Mouse (Mus musculus) G1E (cell line): ENCODE measurements at regions not wholly inside any gene's neighbourhood (a gene's known extent, or its start where the extent isn't known, plus 50 kb on each side); places are given as distances from the start of the nearest gene placed in this dataset.

Experiments
- ATAC-seq: 2 replicates; pipeline ENCODE4 v1.8.0; 2016; ENCODE audit warnings: mild to moderate bottlenecking; ENCODE audit not compliant: insufficient number of reproducible peaks, poor library complexity, low FRiP score, severe bottlenecking; ENCODE audit errors: extremely low read depth
- DNase-seq: peaks from one replicate; pipeline ENCODE4 v3.0.0; 2012; ENCODE audit warnings: low spot score
- H3K27me3 ChIP-seq: 2 replicates; pipeline ENCODE4 v1.6.1; 2012; ENCODE audit warnings: mild to moderate bottlenecking, low read length, inconsistent platforms; ENCODE audit not compliant: insufficient read depth
- H3K36me3 ChIP-seq: replicated peaks from 2 replicates; pipeline ENCODE3; 2012; ENCODE audit warnings: mild to moderate bottlenecking, inconsistent platforms
- H3K4me1 ChIP-seq: 2 replicates; pipeline ENCODE4 v1.6.1; 2012; ENCODE audit warnings: low read depth, low read length, inconsistent platforms, mixed read lengths; ENCODE audit not compliant: insufficient read depth
- H3K4me3 ChIP-seq: 2 replicates; pipeline ENCODE4 v1.5.1; 2012; ENCODE audit warnings: low read depth, mild to moderate bottlenecking, inconsistent platforms, low read length, moderate library complexity, mixed read lengths
- H3K9me3 ChIP-seq: replicated peaks from 2 replicates; pipeline ENCODE4 v1.6.1; 2012; ENCODE audit warnings: inconsistent platforms
- CTCF ChIP-seq: IDR thresholded peaks from 2 replicates; pipeline ENCODE4 v1.5.1; 2012; ENCODE audit warnings: low read depth, low read length, inconsistent platforms, mixed read lengths
- GATA1 ChIP-seq: IDR thresholded peaks from 2 replicates; pipeline ENCODE4 v1.6.1; 2012; ENCODE audit warnings: borderline replicate concordance, low read length, inconsistent platforms, mixed read lengths
- GATA2 ChIP-seq: IDR thresholded peaks from 2 replicates; pipeline ENCODE4 v1.6.1; 2012; ENCODE audit warnings: low read depth, low read length, inconsistent platforms, borderline replicate concordance
- POLR2AphosphoS5 ChIP-seq: IDR thresholded peaks from 2 replicates; pipeline ENCODE4 v1.6.1; 2012; ENCODE audit warnings: low read depth, low read length, inconsistent platforms; ENCODE audit not compliant: insufficient replicate concordance
- TAL1 ChIP-seq: conservative IDR thresholded peaks from 2 replicates; pipeline ENCODE4 v1.6.1; 2012; ENCODE audit warnings: low read depth, low read length, inconsistent platforms, mixed read lengths

- ATAC-seq = no peak
- Histone ChIP-seq H3K36me3 (no peaks in the 10 kb centered on the region), H3K4me1 (no peaks in the 10 kb centered on the region), H3K4me3 (no peak overlapping the region), H3K27me3 (no peaks in the 10 kb centered on the region), H3K9me3 (peaks cover 5% of the 10 kb centered on the region; the same call in 1 of the 2 replicates)
- no peak for TF ChIP-seq GATA1
- no peak for TF ChIP-seq CTCF
- TF ChIP-seq TAL1 = no peak
- no peak for TF ChIP-seq POLR2AphosphoS5
- no peak for TF ChIP-seq GATA2
- DNase-seq = no peak
Observed at GRCm38 (mm10) chr12:74762284-74762683, 414.8 kb downstream of the Kcnh5 start.

DNA sequence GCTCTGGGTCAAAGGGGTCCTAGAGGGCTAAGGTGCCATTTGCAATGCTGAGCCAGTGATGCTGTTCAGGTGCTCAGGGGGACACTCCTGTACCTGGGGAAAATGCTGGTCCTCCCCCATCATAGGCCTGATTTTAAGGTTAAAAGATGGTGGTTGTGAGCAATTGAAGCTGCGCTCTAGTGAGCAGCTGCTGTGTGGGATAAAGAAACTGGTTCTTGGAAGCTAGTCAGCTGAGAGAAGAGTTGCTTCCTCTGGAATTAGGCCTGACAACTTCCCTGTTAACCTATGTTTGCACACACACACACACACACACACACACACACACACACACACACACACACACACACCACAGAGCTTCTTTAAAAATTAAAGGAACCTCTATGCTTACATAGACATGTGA, 428.9 kb upstream of the Gm11042 start:
- Histone ChIP-seq H3K4me3 (no peak overlapping the region), H3K27me3 (no peaks in the 10 kb centered on the region), H3K36me3 (no peaks in the 10 kb centered on the region), H3K4me1 (no peaks in the 10 kb centered on the region), H3K9me3 (peaks cover 6% of the 10 kb centered on the region; the same call in 1 of the 2 replicates)
- ATAC-seq = no peak
- no peak for TF ChIP-seq CTCF
- TF ChIP-seq GATA2 = no peak
- no peak for TF ChIP-seq GATA1
- no peak for TF ChIP-seq POLR2AphosphoS5
- TF ChIP-seq TAL1 = no peak
- DNase-seq = no peak

DNA sequence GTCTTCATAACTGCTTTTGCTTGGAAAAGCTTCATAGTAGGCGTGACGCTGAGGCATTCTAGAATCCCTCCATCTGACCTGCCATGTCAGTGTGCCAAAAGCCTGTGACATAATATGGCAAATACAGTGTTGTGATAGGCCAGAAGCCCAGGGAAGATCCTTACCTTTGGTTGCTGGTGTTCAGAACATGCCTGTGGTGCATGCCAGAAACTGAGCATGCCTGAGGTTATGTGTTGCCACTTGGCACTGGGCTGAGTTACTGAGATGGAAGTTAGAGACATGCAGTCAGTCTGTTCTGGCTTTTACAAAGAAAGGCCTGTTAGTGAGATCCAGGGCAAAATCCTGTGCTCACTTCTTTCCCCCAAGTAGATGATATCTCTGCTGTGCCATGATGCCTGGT, 412.7 kb upstream of the Gm11042 start:
- Histone ChIP-seq H3K36me3 (no peaks in the 10 kb centered on the region), H3K4me1 (no peaks in the 10 kb centered on the region), H3K9me3 (no peaks in the 10 kb centered on the region), H3K4me3 (no peak overlapping the region), H3K27me3 (no peaks in the 10 kb centered on the region)
- DNase-seq (no peak), ATAC-seq (no peak)
- TF ChIP-seq CTCF = no peak
- no peak for TF ChIP-seq POLR2AphosphoS5
- TF ChIP-seq TAL1 = no peak
- no peak for TF ChIP-seq GATA1
- TF ChIP-seq GATA2 = no peak

GRCm38 (mm10) chr12:74679149-74679548, 363.0 kb upstream of the Gm11042 start:
- Histone ChIP-seq H3K9me3 (peaks cover 10% of the 10 kb centered on the region), H3K27me3 (no peaks in the 10 kb centered on the region), H3K4me1 (no peaks in the 10 kb centered on the region), H3K4me3 (no peak overlapping the region), H3K36me3 (no peaks in the 10 kb centered on the region)
- no peak for DNase-seq
- no peak for ATAC-seq
- TF ChIP-seq TAL1 = no peak
- TF ChIP-seq GATA1 = no peak
- TF ChIP-seq GATA2 = no peak
- no peak for TF ChIP-seq CTCF
- TF ChIP-seq POLR2AphosphoS5 = no peak

DNA sequence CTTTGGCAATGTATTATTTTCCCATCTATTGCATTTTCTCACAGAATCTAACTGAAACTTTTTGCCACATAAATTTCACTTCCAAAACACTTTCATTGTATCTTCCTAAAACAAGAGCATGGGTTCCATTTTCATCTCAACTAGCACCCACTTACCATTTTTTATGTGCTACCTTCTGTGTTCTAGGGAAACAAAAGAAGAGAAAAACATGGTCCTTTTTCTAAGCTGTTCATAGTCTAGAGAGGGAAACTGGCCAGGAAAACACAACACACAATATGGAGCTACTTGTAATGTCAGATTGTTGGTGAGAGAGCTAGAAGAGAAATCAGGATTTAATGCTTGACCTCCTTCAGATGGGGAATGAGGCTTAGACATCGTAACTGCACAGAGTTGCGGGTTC, 361.6 kb upstream of the Gm11042 start:
- no peak overlapping the region for H3K4me3 ChIP-seq
- H3K27me3 ChIP-seq = no peaks in the 10 kb centered on the region
- DNase-seq (no peak), ATAC-seq (no peak)
- TF ChIP-seq POLR2AphosphoS5 (no peak), GATA2 (no peak), CTCF (no peak), GATA1 (no peak)
- no peaks in the 10 kb centered on the region for H3K4me1 ChIP-seq
- peaks cover 7% of the 10 kb centered on the region for H3K9me3 ChIP-seq
- no peaks in the 10 kb centered on the region for H3K36me3 ChIP-seq

- Histone ChIP-seq H3K9me3 (0 out of 2 replicates have a peak, but pooled peaks cover 2% of the 10 kb centered on the region), H3K4me1 (no peaks in the 10 kb centered on the region), H3K27me3 (no peaks in the 10 kb centered on the region), H3K36me3 (no peaks in the 10 kb centered on the region), H3K4me3 (no peak overlapping the region)
- DNase-seq = no peak
- no peak for TF ChIP-seq GATA2
- TF ChIP-seq CTCF = no peak
- no peak for TF ChIP-seq POLR2AphosphoS5
- TF ChIP-seq GATA1 = no peak
- no peak for TF ChIP-seq TAL1
- ATAC-seq = no peak
Observed at GRCm38 (mm10) chr12:74658406-74658805, 342.2 kb upstream of the Gm11042 start.

DNA sequence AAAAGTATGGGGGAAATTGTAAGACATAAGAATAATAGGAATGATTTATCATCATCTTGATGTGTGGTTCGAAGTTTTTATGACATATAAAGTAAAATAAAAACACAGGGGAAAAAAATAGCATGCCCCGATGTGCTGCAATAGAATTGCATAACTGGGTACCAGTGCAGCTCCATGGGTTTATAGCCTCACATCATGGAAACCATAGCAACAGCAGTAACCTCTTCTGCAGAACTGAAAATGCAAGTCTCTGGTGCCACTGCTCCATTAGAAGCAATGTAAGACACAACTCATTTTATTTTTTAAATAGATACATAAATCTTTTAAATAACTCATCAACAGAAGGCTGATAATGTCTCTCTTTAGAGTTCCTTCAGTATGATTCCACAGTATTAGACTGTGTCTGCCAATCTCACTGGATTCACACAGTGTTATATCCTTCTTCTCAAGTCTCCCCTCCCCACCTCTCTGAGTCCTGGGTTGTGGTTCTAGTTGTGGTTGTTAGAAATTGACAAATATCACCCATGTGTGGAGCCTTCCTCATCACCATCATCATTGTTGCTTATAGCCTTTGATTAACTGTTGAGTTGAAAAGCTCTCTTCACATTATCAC, 340.9 kb upstream of the Gm11042 start:
- no peak for TF ChIP-seq POLR2AphosphoS5
- DNase-seq = no peak
- Histone ChIP-seq H3K4me1 (no peaks in the 10 kb centered on the region), H3K4me3 (no peak overlapping the region), H3K36me3 (no peaks in the 10 kb centered on the region), H3K27me3 (no peaks in the 10 kb centered on the region), H3K9me3 (0 out of 2 replicates have a peak, but pooled peaks cover 2% of the 10 kb centered on the region)
- no peak for ATAC-seq
